Mouse (Mus musculus): ENCODE measurements around the gene Gadd45g.

DNA sequence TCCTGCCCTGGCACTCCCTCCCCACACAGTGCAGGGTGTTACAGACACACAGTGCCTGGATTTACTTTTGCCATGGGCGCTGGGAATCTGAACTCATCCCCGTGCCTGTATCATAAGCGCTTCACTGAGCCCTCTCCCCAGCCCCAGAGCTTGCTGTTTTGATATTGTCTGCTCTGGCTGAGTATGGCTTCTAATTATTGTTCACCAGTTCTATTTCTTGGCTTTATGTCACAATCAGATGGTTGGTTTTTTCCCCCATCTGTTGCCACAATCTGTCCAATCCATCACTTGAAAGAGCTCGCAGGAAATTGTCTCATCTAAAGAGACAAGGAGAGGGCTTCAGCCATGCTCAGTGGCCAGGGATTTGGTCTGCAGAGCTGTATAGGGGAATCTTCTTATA, 40.8 kb upstream of the Gadd45g start:
- no peak for TF ChIP-seq ZC3H11A (IDR thresholded peaks at IDR 0.05; ENCODE audit: borderline replicate concordance, low read depth, low read length)
- TF ChIP-seq ZNF384 (IDR thresholded peaks at IDR 0.05; ENCODE audit: low read depth, low read length) = no peak
- TF ChIP-seq HCFC1 (IDR thresholded peaks at IDR 0.05; ENCODE audit: borderline replicate concordance, insufficient read depth, low read length) = no peak
- no peak for TF ChIP-seq CHD2 (IDR thresholded peaks at IDR 0.05; ENCODE audit: low read depth, low read length)
- TF ChIP-seq MAFK (IDR thresholded peaks at IDR 0.05; ENCODE audit: insufficient read depth, low read depth, low read length) = no peak
